Mouse (Mus musculus) fibroblast of lung, adult 2 months (primary cell): ENCODE measurements around the gene Gm11756.
"Not testable (repeated sequence)": the region's sequence is repeated elsewhere in the genome, so short reads cannot be mapped to it uniquely, and the experiment has no call there.

Source experiments
- DNase-seq: peaks from one replicate; pipeline ENCODE4 v3.0.0-alpha.2; 2011; ENCODE audit warnings: low read depth

Gm11756 gene

GRCm38 (mm10) chr4:73920660-73921059 lies at the start of gene Gm11756:
Gene Gm11756, minus strand, starts transcription at chr4:73920760.
- DNase-seq = not testable (repeated sequence)

- DNase-seq = no peak
Observed at GRCm38 (mm10) chr4:73950375-73950896, 29.9 kb upstream of the Gm11756 start, which contains the start of gene 2310002L09Rik. Gene 2310002L09Rik, minus strand, starts transcription at chr4:73950846.

DNA sequence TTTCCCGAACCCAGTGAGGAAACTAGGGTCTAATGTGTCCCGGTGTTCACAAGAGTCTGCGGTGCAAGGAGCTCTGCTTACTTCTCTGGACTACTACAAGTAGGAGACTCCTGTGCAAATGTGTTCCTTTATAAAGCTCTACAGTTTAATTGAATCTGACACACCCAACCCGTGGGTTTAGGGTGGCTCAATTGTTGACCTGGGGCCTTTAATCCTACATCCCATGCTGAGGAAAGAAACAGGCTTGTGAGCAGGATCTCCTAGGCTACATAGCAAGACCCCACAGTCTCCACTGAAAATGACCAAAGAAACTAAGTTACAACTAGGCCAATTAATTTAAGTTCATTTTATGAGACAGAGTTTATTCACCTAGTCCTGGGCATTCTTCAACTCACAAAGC lies 14.7 kb downstream of the Gm11756 start, which contains the start of gene Gm13871:
Gene Gm13871 (minus strand): TSS at position 101 of the 400 bp plus-strand sequence.
- not testable (repeated sequence) for DNase-seq

- DNase-seq = not testable (repeated sequence)
Observed at GRCm38 (mm10) chr4:73891012-73891411, 29.5 kb downstream of the Gm11756 start, which contains the start of gene Gm11757. Gene Gm11757, minus strand, starts transcription at chr4:73891112.

DNA sequence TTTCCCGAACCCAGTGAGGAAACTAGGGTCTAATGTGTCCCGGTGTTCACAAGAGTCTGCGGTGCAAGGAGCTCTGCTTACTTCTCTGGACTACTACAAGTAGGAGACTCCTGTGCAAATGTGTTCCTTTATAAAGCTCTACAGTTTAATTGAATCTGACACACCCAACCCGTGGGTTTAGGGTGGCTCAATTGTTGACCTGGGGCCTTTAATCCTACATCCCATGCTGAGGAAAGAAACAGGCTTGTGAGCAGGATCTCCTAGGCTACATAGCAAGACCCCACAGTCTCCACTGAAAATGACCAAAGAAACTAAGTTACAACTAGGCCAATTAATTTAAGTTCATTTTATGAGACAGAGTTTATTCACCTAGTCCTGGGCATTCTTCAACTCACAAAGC lies 44.4 kb downstream of the Gm11756 start, which contains the start of gene Gm11758:
Gene Gm11758 (minus strand): TSS at position 101 of the 400 bp plus-strand sequence.
- DNase-seq = not testable (repeated sequence)
